In the genomic region with DNA sequence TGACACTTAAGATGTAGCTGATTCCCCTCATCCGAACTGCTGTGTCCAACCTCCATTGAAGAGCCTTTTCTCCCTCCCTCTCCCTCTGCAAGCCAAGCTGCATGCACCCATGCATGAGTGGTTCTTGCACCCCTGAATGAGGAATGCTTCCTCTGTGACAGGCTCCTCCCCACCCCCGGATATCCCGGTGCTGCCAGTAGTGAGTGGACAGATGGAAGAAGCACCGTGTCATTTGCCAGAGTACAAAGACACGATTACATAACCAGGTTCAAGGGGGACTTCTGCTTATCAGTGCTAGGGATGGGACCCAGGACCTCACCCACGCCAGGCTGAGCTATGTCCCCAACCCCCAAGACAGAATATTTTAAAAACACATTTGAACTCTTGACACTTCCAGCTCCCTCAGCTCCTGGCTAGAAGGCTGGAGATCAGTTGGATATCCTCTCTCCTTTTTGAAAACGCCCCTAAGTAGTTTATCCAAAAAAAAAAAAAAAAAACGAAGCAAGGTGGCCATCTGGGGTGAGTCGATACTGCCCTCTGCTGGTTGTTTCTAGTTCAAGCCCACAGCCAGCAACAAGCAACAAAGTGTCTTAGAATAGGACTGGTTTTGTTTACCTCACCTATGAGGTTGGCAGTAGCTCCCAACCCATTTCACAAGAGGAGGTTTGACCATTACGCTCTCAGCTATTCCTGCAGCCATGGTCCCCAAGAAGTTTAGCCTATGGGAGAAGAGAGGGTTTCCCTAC, we compare ENCODE assay signal across 10 mouse cellular contexts. TPM values are rescaled to one million over a fixed set of nuclear protein-coding genes. Genes with fewer than 3 reads are reported as not detected.
DNase-seq lines count a peak whose midpoint lies in the region; ATAC-seq and TF ChIP-seq lines count a peak whose summit lies in the region.
"Had no signal": no experiment of that assay in that cellular context is flagged by ENCODE, and none has a peak within 500 bp of the region (broad histone marks: within the 10 kb centered on the region; RNA-seq: fewer than 3 reads in every experiment).

No protein-coding gene starts in this region.

- H3K4me3 ChIP-seq in forebrain, embryonic 14.5 days (ENCODE audit: low read depth, low read length), result no peak overlapping the region
- no peak overlapping the region for H3K4me3 ChIP-seq in forebrain, embryonic 12.5 days (replicated peaks)
- H3K4me3 ChIP-seq in midbrain, postnatal 0 days (ENCODE audit: low read depth, low read length), result no peak overlapping the region
- H3K4me3 ChIP-seq in midbrain, embryonic 13.5 days (replicated peaks), result no peak overlapping the region
- H3K4me3 ChIP-seq: hindbrain, embryonic 15.5 days; neural tube, embryonic 12.5 days had no signal

- no peak overlapping the region for H3K9ac ChIP-seq in forebrain, embryonic 14.5 days (ENCODE audit: low read length)
- H3K9ac ChIP-seq in forebrain, embryonic 12.5 days, result no peak overlapping the region
- H3K9ac ChIP-seq in midbrain, postnatal 0 days (replicated peaks; ENCODE audit: low read length, poor library complexity, severe bottlenecking), result no peak overlapping the region
- no peak overlapping the region for H3K9ac ChIP-seq in midbrain, embryonic 13.5 days (replicated peaks)
- H3K9ac ChIP-seq: hindbrain, embryonic 15.5 days; neural tube, embryonic 12.5 days had no signal

- H3K27me3 ChIP-seq in forebrain, embryonic 14.5 days (replicated peaks; ENCODE audit: control insufficient read depth, insufficient read depth, low read length), result no peaks in the 10 kb centered on the region
- H3K27me3 ChIP-seq in forebrain, embryonic 12.5 days, result 0 out of 2 replicates have a peak, but pooled peaks cover 9% of the 10 kb centered on the region
- H3K27me3 ChIP-seq in midbrain, postnatal 0 days (ENCODE audit: insufficient read depth, low read length), result no peaks in the 10 kb centered on the region
- no peaks in the 10 kb centered on the region for H3K27me3 ChIP-seq in midbrain, embryonic 13.5 days
- H3K27me3 ChIP-seq: hindbrain, embryonic 15.5 days; neural tube, embryonic 12.5 days had no signal

- H3K36me3 ChIP-seq in forebrain, embryonic 14.5 days (ENCODE audit: control insufficient read depth, insufficient read depth, low read length), result no peaks in the 10 kb centered on the region
- H3K36me3 ChIP-seq in forebrain, embryonic 12.5 days (replicated peaks), result no peaks in the 10 kb centered on the region
- no peaks in the 10 kb centered on the region for H3K36me3 ChIP-seq in midbrain, postnatal 0 days (ENCODE audit: insufficient read depth, low read length)
- H3K36me3 ChIP-seq in midbrain, embryonic 13.5 days, result no peaks in the 10 kb centered on the region
- H3K36me3 ChIP-seq: hindbrain, embryonic 15.5 days; neural tube, embryonic 12.5 days had no signal

- no peaks in the 10 kb centered on the region for H3K9me3 ChIP-seq in forebrain, embryonic 14.5 days (replicated peaks; ENCODE audit: control insufficient read depth, low read length)
- H3K9me3 ChIP-seq in forebrain, embryonic 12.5 days, result no peaks in the 10 kb centered on the region
- no peaks in the 10 kb centered on the region for H3K9me3 ChIP-seq in midbrain, postnatal 0 days (ENCODE audit: low read length)
- H3K9me3 ChIP-seq in midbrain, embryonic 13.5 days, result no peaks in the 10 kb centered on the region
- H3K9me3 ChIP-seq: hindbrain, embryonic 15.5 days; neural tube, embryonic 12.5 days had no signal

- no peak overlapping the region for H3K27ac ChIP-seq in forebrain, embryonic 14.5 days (ENCODE audit: low read depth, low read length)
- H3K27ac ChIP-seq in forebrain, embryonic 12.5 days, result no peak overlapping the region
- H3K27ac ChIP-seq in midbrain, postnatal 0 days (ENCODE audit: low read depth, low read length), result no peak overlapping the region
- no peak overlapping the region for H3K27ac ChIP-seq in midbrain, embryonic 13.5 days
- H3K27ac ChIP-seq: hindbrain, embryonic 15.5 days; neural tube, embryonic 12.5 days had no signal

- TF ChIP-seq CTCF in midbrain, postnatal 0 days (IDR thresholded peaks at IDR 0.05), result peak; percentile 71

- no peak for ATAC-seq in forebrain, embryonic 14.5 days
- ATAC-seq in forebrain, embryonic 12.5 days (ENCODE audit: low FRiP score), result no peak
- ATAC-seq in midbrain, postnatal 0 days (ENCODE audit: low FRiP score), result no peak
- no peak for ATAC-seq in midbrain, embryonic 13.5 days

- no peaks in the 10 kb centered on the region for H3K4me1 ChIP-seq in forebrain, embryonic 14.5 days (ENCODE audit: control insufficient read depth, insufficient read depth, low read length)
- no peaks in the 10 kb centered on the region for H3K4me1 ChIP-seq in forebrain, embryonic 12.5 days
- H3K4me1 ChIP-seq in midbrain, postnatal 0 days (ENCODE audit: insufficient read depth, low read length), result no peaks in the 10 kb centered on the region
- H3K4me1 ChIP-seq in midbrain, embryonic 13.5 days (replicated peaks), result no peaks in the 10 kb centered on the region
- H3K4me1 ChIP-seq: hindbrain, embryonic 15.5 days; neural tube, embryonic 12.5 days had no signal

- DNase-seq in forebrain, embryonic 14.5 days (ENCODE audit: low spot score), result peak; percentile 66
- peak; percentile 50 for DNase-seq in midbrain, postnatal 0 days (ENCODE audit: low spot score)
- DNase-seq in cerebellum, postnatal 10 days, result peak; percentile 72 to 86
- DNase-seq in kidney, postnatal 36 days, result peak; percentile 53 to 57
- DNase-seq in thymus, postnatal 0 days (ENCODE audit: low spot score), result peak; percentile 70
- DNase-seq in ovary, postnatal 14 days (ENCODE audit: low spot score), result no peak

- WGBS in forebrain, embryonic 14.5 days, result 41% methylated on average over 10 of the region's 10 CpGs
- WGBS in forebrain, embryonic 12.5 days, result 44% methylated on average over 10 of the region's 10 CpGs
- WGBS in midbrain, postnatal 0 days, result 34% methylated on average over 10 of the region's 10 CpGs
- WGBS in midbrain, embryonic 13.5 days, result 35% methylated on average over 10 of the region's 10 CpGs

- no peak overlapping the region for H3K4me2 ChIP-seq in forebrain, embryonic 14.5 days (ENCODE audit: low read length)
- H3K4me2 ChIP-seq in forebrain, embryonic 12.5 days, result no peak overlapping the region
- H3K4me2 ChIP-seq in midbrain, postnatal 0 days (ENCODE audit: low read depth, low read length, poor library complexity, severe bottlenecking), result no peak overlapping the region
- no peak overlapping the region for H3K4me2 ChIP-seq in midbrain, embryonic 13.5 days (replicated peaks)
- H3K4me2 ChIP-seq: hindbrain, embryonic 15.5 days; neural tube, embryonic 12.5 days had no signal

RNA-seq across cellular contexts. Expression of gene Fbxo21, which starts 20.7 kb away (rescaled TPM):
- 109 and 147 TPM in 2 replicates for polyA plus RNA-seq in forebrain, embryonic 14.5 days (2014; fragmentation: Nextera tagmentation; extraction: Ambion mirVana)
- 149 and 165 TPM in 2 replicates for polyA plus RNA-seq in forebrain, embryonic 12.5 days (2016; fragmentation: Nextera tagmentation; extraction: Ambion mirVana)
- 203 and 212 TPM in 2 replicates for total RNA-seq in midbrain, postnatal 0 days (2014; rRNA removed)
- 149 and 156 TPM in 2 replicates for polyA plus RNA-seq in midbrain, postnatal 0 days (2015; fragmentation: Nextera tagmentation; extraction: Ambion mirVana)
- polyA plus RNA-seq in midbrain, embryonic 13.5 days (2015; fragmentation: Nextera tagmentation; extraction: Ambion mirVana), result 152 and 154 TPM in 2 replicates
- 28.1 and 28.2 TPM in 2 replicates for polyA plus RNA-seq in thymus, postnatal 0 days (2015; fragmentation: Nextera tagmentation; extraction: Ambion mirVana)
